Mouse (Mus musculus) intestine, embryonic 14.5 days (tissue): Measurements from ENCODE around the gene 4930558K02Rik. TPM values are rescaled to one million over a fixed set of nuclear protein-coding genes. Genes with fewer than 3 reads are reported as not detected.

ENCODE experiments used
- ATAC-seq: fragments of 200-750 bp; cut with Nextera tagmentation; replicated peaks from 2 replicates; pipeline ENCODE4 v1.8.0; 2017; ENCODE audit warnings: low read depth, moderate number of reproducible peaks, moderate TSS enrichment, moderate library complexity; ENCODE audit not compliant: low FRiP score, low TSS enrichment
- DNase-seq: peaks from one replicate; pipeline ENCODE4 v3.0.0-alpha.2; 2018; ENCODE audit warnings: low spot score
- H3K27ac ChIP-seq: fragments of 300-500 bp; sonication (generic); 2 replicates; pipeline ENCODE4 v1.5.1; 2014; ENCODE audit warnings: low read depth, mild to moderate bottlenecking, control low read depth
- H3K27me3 ChIP-seq: fragments of 300-500 bp; sonication (generic); replicated peaks from 2 replicates; pipeline ENCODE4 v1.6.1; 2014; ENCODE audit warnings: low read length, control low read depth; ENCODE audit not compliant: control insufficient read depth, insufficient read depth
- H3K36me3 ChIP-seq: fragments of 300-500 bp; sonication (generic); 2 replicates; pipeline ENCODE4 v1.6.1; 2014; ENCODE audit warnings: low read length, control low read depth; ENCODE audit not compliant: control insufficient read depth, insufficient read depth
- H3K4me1 ChIP-seq: fragments of 300-500 bp; sonication (generic); replicated peaks from 2 replicates; pipeline ENCODE4 v1.6.1; 2014; ENCODE audit warnings: low read length, control low read depth, mixed read lengths; ENCODE audit not compliant: control insufficient read depth, insufficient read depth
- H3K4me2 ChIP-seq: fragments of 300-500 bp; sonication (generic); 2 replicates; pipeline ENCODE4 v1.6.1; 2014; ENCODE audit warnings: low read length
- H3K4me3 ChIP-seq: fragments of 300-500 bp; sonication (generic); 2 replicates; pipeline ENCODE4 v1.5.1; 2014; ENCODE audit warnings: low read depth, low read length, control low read depth, mixed read lengths
- H3K9ac ChIP-seq: fragments of 300-500 bp; sonication (generic); 2 replicates; pipeline ENCODE4 v1.6.1; 2014; ENCODE audit warnings: mild to moderate bottlenecking, low read length
- H3K9me3 ChIP-seq: fragments of 300-500 bp; sonication (generic); 2 replicates; pipeline ENCODE4 v1.6.1; 2016; ENCODE audit warnings: low read length, control low read depth; ENCODE audit not compliant: control insufficient read depth
- WGBS: fragments of 180-500 bp; shearing (Covaris S2); extraction: QIAGEN DNeasy Blood & Tissue Kit; methylation state at CpG from one replicate; pipeline ENCODE4 v1.1.7; 2014; 5-methylcytosine and 5-hydroxymethylcytosine counted together
- polyA plus RNA-seq: library from polyadenylated mRNA; unstranded; fragments of >200 nt; fragmentation: Nextera tagmentation; extraction: Ambion mirVana; gene quantifications from 2 replicates; pipeline ENCODE4 v1.2.1, GENCODE M21; 2014

4930558K02Rik gene
- polyA plus RNA-seq, 1 experiment from 2014 or later = not detected

DNA sequence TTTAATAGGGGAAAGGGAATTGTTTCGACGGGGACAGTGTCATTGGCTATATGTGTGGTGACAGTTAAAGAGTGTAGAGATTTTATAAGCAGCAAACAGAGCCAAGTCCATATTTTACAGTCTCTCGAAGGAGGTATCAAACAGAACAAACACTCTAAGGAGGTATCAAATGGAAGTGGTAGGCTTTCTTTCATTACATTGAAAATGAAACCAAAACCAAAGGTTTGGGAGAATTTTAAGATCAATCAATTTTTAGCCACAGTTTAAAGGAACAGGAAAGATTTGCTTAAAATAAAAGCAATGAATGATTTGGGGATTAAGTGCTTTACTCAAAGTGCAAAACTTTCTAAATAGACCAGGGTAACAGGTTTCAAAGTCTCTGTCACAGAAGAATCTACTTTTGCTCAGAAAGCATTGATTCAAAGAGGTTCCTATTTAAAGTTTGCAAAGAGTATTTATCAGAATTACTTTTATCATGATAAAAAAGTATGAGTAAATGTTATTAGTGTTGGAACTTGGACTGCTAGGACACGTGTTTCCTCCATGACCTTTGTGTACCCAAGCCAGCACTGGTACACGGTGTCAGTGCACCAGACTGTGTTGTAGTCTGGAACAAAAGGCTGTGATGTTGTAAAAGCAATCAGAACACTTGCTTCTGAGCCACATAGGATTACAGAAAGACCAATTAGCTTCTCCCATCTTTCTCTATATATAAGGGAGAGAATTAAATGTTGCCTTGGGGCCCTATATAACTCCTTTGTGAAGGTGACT is 28.2 kb downstream of the 4930558K02Rik start:
- H3K4me3 ChIP-seq = no peak overlapping the region
- H3K27me3 ChIP-seq = no peaks in the 10 kb centered on the region
- WGBS = 67% methylated on average over 5 of the region's 5 CpGs
- no peak overlapping the region for H3K4me2 ChIP-seq
- H3K4me1 ChIP-seq = no peaks in the 10 kb centered on the region
- H3K36me3 ChIP-seq = no peaks in the 10 kb centered on the region
- no peaks in the 10 kb centered on the region for H3K9me3 ChIP-seq
- H3K9ac ChIP-seq = no peak overlapping the region
- no peak for DNase-seq
- ATAC-seq = no peak
- H3K27ac ChIP-seq = no peak overlapping the region

DNA sequence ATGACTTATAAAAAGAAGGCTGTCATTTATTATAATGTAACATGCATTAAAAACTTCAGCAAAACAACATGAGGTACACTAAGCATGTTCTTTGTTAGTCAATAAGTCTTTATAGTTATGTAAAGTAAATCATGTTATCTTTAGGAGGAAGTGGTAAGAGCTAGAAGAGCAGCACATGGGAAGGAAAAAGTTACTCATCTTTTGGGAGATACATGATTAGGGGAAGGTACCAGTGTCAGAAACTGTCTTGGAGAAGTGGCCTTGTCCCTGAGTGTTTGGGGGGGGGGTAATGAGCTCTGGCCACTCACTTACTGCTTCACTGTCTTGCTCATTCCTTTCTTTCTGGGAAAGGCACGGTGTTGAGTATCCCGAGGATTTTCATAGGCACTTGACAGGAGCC is 37.4 kb downstream of the 4930558K02Rik start:
- DNase-seq (no peak), ATAC-seq (no peak)
- Histone ChIP-seq H3K9me3 (no peaks in the 10 kb centered on the region), H3K36me3 (no peaks in the 10 kb centered on the region), H3K4me2 (no peak overlapping the region), H3K4me1 (no peaks in the 10 kb centered on the region), H3K4me3 (no peak overlapping the region), H3K27me3 (no peaks in the 10 kb centered on the region), H3K9ac (no peak overlapping the region), H3K27ac (no peak overlapping the region)
- WGBS = 82% methylated on average over 2 of the region's 2 CpGs

DNA sequence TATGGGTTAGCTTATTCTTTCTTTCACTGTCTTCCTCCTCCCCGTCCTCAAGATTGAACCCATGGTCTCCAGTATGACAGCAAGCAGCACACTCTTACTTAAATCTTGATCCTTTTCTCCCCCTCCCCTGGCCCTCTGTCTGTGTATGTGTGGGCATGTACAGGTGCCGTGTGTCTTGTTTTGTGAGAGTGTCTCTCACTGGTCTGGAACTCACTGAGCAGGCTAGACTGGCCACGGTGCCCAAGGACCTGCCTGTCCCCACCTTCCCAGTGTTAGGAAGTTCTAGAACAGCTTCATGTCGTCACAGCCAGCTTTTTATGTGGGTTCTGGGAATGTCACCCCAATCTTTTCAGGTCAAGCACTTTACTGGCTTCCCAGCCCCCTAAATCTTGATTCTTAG is 47.1 kb downstream of the 4930558K02Rik start:
- no peak for ATAC-seq
- 75% methylated on average over 4 of the region's 4 CpGs for WGBS
- H3K36me3 ChIP-seq = no peaks in the 10 kb centered on the region

DNA sequence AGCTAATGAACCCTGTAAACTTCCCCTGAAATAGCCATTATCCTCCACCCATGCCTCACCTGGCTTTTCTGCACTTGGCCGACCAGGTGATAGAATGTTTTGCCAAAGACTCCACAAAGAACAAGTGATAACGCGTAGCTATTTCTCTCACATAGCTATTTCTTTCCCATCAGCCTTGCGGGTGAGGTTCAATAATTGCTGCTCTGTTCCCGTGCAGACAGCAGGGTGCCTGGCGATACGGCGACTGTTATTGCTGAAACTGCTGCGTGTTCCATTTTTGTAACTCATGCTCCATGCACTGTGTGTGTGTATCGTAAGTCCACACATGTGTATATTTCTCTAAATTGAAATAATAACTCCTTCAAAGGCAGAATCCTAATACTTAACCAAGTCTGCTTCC is 47.6 kb downstream of the 4930558K02Rik start:
- H3K27ac ChIP-seq = no peak overlapping the region
- WGBS = 88% methylated on average over 10 of the region's 10 CpGs
- DNase-seq = no peak

More for the DNA sequence above, 47.1 kb downstream of the 4930558K02Rik start:
- Histone ChIP-seq H3K27ac (no peak overlapping the region), H3K9me3 (no peaks in the 10 kb centered on the region), H3K4me2 (no peak overlapping the region), H3K9ac (no peak overlapping the region), H3K27me3 (no peaks in the 10 kb centered on the region), H3K4me3 (no peak overlapping the region), H3K4me1 (no peaks in the 10 kb centered on the region)
- DNase-seq = no peak

DNA sequence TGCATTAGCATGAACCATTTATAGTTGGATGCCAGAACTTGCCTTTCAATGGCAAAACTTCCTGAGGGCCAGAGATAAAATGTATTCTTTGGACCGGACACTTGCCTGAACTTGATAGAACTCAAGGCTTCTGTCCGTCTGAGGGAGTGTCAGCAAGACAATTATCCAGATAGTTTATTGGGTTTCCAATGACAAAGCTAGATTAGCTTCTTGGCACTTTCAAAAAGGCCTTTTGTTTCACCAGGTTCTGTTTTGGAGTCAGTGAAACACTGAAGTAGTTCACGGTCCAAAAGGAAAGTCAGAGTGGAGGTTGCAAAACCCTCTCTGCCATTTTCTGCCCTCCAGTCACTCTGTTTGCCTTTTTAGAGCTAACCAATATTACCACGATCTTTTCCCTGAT is 48.1 kb downstream of the 4930558K02Rik start:
- Histone ChIP-seq H3K9me3 (no peaks in the 10 kb centered on the region), H3K4me1 (no peaks in the 10 kb centered on the region), H3K36me3 (no peaks in the 10 kb centered on the region), H3K27ac (no peak overlapping the region), H3K4me2 (no peak overlapping the region), H3K4me3 (no peak overlapping the region), H3K9ac (no peak overlapping the region), H3K27me3 (no peaks in the 10 kb centered on the region)
- no peak for ATAC-seq
- WGBS = 73% methylated on average over 4 of the region's 4 CpGs
- no peak for DNase-seq

More for the DNA sequence above, 47.6 kb downstream of the 4930558K02Rik start:
- no peak overlapping the region for H3K4me3 ChIP-seq
- H3K9ac ChIP-seq = no peak overlapping the region
- no peaks in the 10 kb centered on the region for H3K27me3 ChIP-seq
- H3K9me3 ChIP-seq = no peaks in the 10 kb centered on the region
- no peaks in the 10 kb centered on the region for H3K4me1 ChIP-seq
- H3K36me3 ChIP-seq = no peaks in the 10 kb centered on the region
- no peak overlapping the region for H3K4me2 ChIP-seq
- no peak for ATAC-seq

DNA sequence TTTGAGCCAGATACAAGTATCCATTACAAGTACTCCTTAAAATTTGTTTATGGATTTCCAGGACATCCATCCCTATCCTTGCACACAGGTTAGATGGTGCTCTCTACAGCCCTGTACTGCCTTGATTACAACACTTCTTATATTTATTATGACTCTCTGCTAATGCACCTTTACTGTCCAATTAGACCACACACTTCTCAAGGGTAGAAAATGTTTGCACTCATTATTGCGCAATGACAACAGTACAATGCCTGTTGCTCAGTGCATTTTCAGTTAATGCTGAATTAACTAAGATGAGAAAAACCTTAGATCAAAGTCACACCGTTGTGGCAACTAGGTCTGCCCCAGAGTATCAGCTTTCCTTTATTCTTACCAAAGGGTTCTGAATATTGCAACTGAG is 51.5 kb downstream of the 4930558K02Rik start:
- Histone ChIP-seq H3K9me3 (no peaks in the 10 kb centered on the region), H3K4me1 (0 out of 2 replicates have a peak, but pooled peaks cover 3% of the 10 kb centered on the region), H3K4me2 (no peak overlapping the region), H3K9ac (no peak overlapping the region), H3K4me3 (no peak overlapping the region), H3K36me3 (no peaks in the 10 kb centered on the region), H3K27ac (no peak overlapping the region), H3K27me3 (no peaks in the 10 kb centered on the region)
- DNase-seq = no peak
- 90% methylated on average over 2 of the region's 2 CpGs for WGBS
- no peak for ATAC-seq

DNA sequence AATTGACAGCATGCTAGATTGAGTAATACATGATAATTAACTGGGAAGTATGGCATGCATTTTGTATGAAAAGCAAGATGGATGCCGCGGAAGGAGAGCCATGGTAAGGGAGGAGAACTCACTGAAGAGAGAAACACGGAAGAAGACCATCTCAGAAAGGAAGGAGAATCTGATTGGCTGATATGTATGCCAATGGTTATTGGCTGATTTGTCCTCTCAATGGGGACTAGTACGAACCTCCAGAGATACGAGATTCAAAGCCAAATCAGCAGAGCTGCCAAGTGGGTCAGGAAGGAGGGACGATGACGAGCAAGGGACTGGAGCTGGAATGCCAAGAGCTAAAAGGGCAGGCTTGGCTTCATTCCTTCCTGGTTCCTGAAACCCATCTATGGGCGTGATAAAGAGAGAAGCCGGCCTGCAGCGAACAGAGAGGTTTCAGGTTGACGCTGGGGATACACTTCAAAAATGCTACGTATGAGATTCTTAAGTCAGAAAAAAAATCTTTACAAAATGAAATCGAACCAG is 54.1 kb downstream of the 4930558K02Rik start:
- Histone ChIP-seq H3K9me3 (no peaks in the 10 kb centered on the region), H3K4me2 (no peak overlapping the region), H3K4me1 (0 out of 2 replicates have a peak, but pooled peaks cover 3% of the 10 kb centered on the region), H3K27me3 (no peaks in the 10 kb centered on the region), H3K27ac (no peak overlapping the region), H3K9ac (no peak overlapping the region), H3K36me3 (no peaks in the 10 kb centered on the region), H3K4me3 (no peak overlapping the region)
- no peak for ATAC-seq
- WGBS = 88% methylated on average over 13 of the region's 13 CpGs
- no peak for DNase-seq

DNA sequence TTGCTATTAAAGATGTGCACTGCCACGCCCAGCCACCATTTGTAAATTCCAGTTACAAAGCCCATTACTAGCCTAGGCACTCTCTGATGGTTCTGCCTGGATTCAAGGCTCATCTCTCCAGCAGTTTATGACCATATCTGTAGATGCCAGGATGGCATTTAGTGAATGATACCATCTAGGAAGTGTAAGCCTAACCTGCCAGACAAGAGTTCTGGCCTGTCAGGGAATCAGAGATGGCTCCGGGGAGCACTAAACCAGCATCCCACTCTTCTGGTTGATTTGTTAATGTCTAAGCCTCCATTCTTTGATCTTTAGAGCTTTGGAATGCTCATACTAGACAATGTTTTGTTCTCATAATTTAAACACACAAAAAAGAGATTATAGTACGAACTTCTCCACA is 55.1 kb downstream of the 4930558K02Rik start:
- DNase-seq = no peak
- 72% methylated on average over 3 of the region's 3 CpGs for WGBS
- no peaks in the 10 kb centered on the region for H3K36me3 ChIP-seq
- no peaks in the 10 kb centered on the region for H3K9me3 ChIP-seq
- no peak overlapping the region for H3K27ac ChIP-seq
- no peak overlapping the region for H3K9ac ChIP-seq
- H3K27me3 ChIP-seq = no peaks in the 10 kb centered on the region
- no peak overlapping the region for H3K4me3 ChIP-seq
- H3K4me2 ChIP-seq = no peak overlapping the region
- 0 out of 2 replicates have a peak, but pooled peaks cover 3% of the 10 kb centered on the region for H3K4me1 ChIP-seq
- ATAC-seq = no peak

DNA sequence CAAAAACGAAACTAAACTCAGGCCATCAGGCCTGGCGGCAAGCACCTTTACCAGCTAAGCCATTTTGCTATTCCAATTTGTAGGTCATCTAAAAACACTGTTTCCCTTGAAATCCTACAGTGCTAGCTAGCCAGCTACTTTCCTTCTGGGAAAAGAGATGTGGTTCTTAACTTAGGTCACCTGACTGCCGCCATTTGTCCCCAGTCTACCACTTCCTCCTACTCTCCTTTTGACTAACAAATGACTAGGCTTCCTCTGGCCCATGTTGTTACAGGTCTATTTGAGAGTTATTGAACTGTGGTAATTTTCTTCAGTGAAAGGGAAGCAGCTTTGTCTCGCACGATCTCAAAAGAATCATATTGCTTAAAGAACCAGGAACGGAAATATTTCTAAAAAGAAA is 57.5 kb downstream of the 4930558K02Rik start:
- Histone ChIP-seq H3K9ac (no peak overlapping the region), H3K4me3 (no peak overlapping the region), H3K27ac (no peak overlapping the region), H3K27me3 (no peaks in the 10 kb centered on the region), H3K4me1 (peaks cover 11% of the 10 kb centered on the region), H3K9me3 (no peaks in the 10 kb centered on the region), H3K4me2 (no peak overlapping the region), H3K36me3 (no peaks in the 10 kb centered on the region)
- DNase-seq (no peak), ATAC-seq (no peak)
- WGBS = 83% methylated on average over 6 of the region's 6 CpGs
